Mouse (Mus musculus): ENCODE measurements around the gene Rad9b. TPM values are rescaled to one million over a fixed set of nuclear protein-coding genes. Genes with fewer than 3 reads are reported as not detected.

The Rad9b gene
- polyA plus RNA-seq, 1 experiment = 10.4 TPM

- Histone ChIP-seq H3K4me1 (ENCODE audit: control insufficient read depth, insufficient read depth, low read length) (peaks cover 1% of the 10 kb centered on the region; the same call in 1 of the 2 replicates), H3K4me3 (ENCODE audit: insufficient read depth, low read length) (no peak overlapping the region), H3K27ac (ENCODE audit: insufficient read depth, low read length) (no peak overlapping the region)
- TF ChIP-seq POLR2A (IDR thresholded peaks at IDR 0.05; ENCODE audit: extremely low read depth, insufficient read depth, low read length) (no peak), CTCF (IDR thresholded peaks at IDR 0.05; ENCODE audit: extremely low read depth, insufficient read depth, low read length) (peak; percentile 15; the same call in 1 of the 2 replicates)
Observed at GRCm38 (mm10) chr5:122318100-122318499, 35.9 kb downstream of the Rad9b start.

GRCm38 (mm10) chr5:122317329-122318045 is 36.5 kb downstream of the Rad9b start:
- no peak overlapping the region for H3K27ac ChIP-seq (ENCODE audit: insufficient read depth, low read length)
- no peak for TF ChIP-seq CTCF (IDR thresholded peaks at IDR 0.05; ENCODE audit: extremely low read depth, insufficient read depth, low read length)
- no peak for TF ChIP-seq POLR2A (IDR thresholded peaks at IDR 0.05; ENCODE audit: extremely low read depth, insufficient read depth, low read length)
- H3K4me1 ChIP-seq (ENCODE audit: control insufficient read depth, insufficient read depth, low read length) = peaks cover 3% of the 10 kb centered on the region
- H3K4me3 ChIP-seq (ENCODE audit: insufficient read depth, low read length) = no peak overlapping the region

- peaks cover 3% of the 10 kb centered on the region for H3K4me1 ChIP-seq (ENCODE audit: control insufficient read depth, insufficient read depth, low read length)
- TF ChIP-seq CTCF (IDR thresholded peaks at IDR 0.05; ENCODE audit: extremely low read depth, insufficient read depth, low read length) (peak; percentile 27; the same call in 1 of the 2 replicates), POLR2A (IDR thresholded peaks at IDR 0.05; ENCODE audit: extremely low read depth, insufficient read depth, low read length) (no peak)
- H3K4me3 ChIP-seq (ENCODE audit: insufficient read depth, low read length) = no peak overlapping the region
- H3K27ac ChIP-seq (ENCODE audit: insufficient read depth, low read length) = peak overlapping the region; percentile 67
Observed at GRCm38 (mm10) chr5:122314966-122315667, 38.9 kb downstream of the Rad9b start.

GRCm38 (mm10) chr5:122312942-122313684 is 40.9 kb downstream of the Rad9b start:
- no peak overlapping the region for H3K27ac ChIP-seq (ENCODE audit: insufficient read depth, low read length)
- no peak overlapping the region for H3K4me3 ChIP-seq (ENCODE audit: insufficient read depth, low read length)
- H3K4me1 ChIP-seq (ENCODE audit: control insufficient read depth, insufficient read depth, low read length) = peaks cover 3% of the 10 kb centered on the region
- no peak for TF ChIP-seq CTCF (IDR thresholded peaks at IDR 0.05; ENCODE audit: extremely low read depth, insufficient read depth, low read length)
- no peak for TF ChIP-seq POLR2A (IDR thresholded peaks at IDR 0.05; ENCODE audit: extremely low read depth, insufficient read depth, low read length)

GRCm38 (mm10) chr5:122312346-122312745 is 41.7 kb downstream of the Rad9b start:
- Histone ChIP-seq H3K4me3 (ENCODE audit: insufficient read depth, low read length) (no peak overlapping the region), H3K27ac (ENCODE audit: insufficient read depth, low read length) (no peak overlapping the region), H3K4me1 (ENCODE audit: control insufficient read depth, insufficient read depth, low read length) (peaks cover 3% of the 10 kb centered on the region)
- no peak for TF ChIP-seq POLR2A (IDR thresholded peaks at IDR 0.05; ENCODE audit: extremely low read depth, insufficient read depth, low read length)
- TF ChIP-seq CTCF (IDR thresholded peaks at IDR 0.05; ENCODE audit: extremely low read depth, insufficient read depth, low read length) = no peak

GRCm38 (mm10) chr5:122311692-122312091 is 42.3 kb downstream of the Rad9b start:
- Histone ChIP-seq H3K4me1 (ENCODE audit: control insufficient read depth, insufficient read depth, low read length) (peaks cover 3% of the 10 kb centered on the region), H3K27ac (ENCODE audit: insufficient read depth, low read length) (no peak overlapping the region), H3K4me3 (ENCODE audit: insufficient read depth, low read length) (no peak overlapping the region)
- TF ChIP-seq POLR2A (IDR thresholded peaks at IDR 0.05; ENCODE audit: extremely low read depth, insufficient read depth, low read length) (no peak), CTCF (IDR thresholded peaks at IDR 0.05; ENCODE audit: extremely low read depth, insufficient read depth, low read length) (no peak)

- Histone ChIP-seq H3K27ac (ENCODE audit: insufficient read depth, low read length) (no peak overlapping the region), H3K4me1 (ENCODE audit: control insufficient read depth, insufficient read depth, low read length) (peaks cover 3% of the 10 kb centered on the region), H3K4me3 (ENCODE audit: insufficient read depth, low read length) (no peak overlapping the region)
- no peak for TF ChIP-seq CTCF (IDR thresholded peaks at IDR 0.05; ENCODE audit: extremely low read depth, insufficient read depth, low read length)
- no peak for TF ChIP-seq POLR2A (IDR thresholded peaks at IDR 0.05; ENCODE audit: extremely low read depth, insufficient read depth, low read length)
Observed at GRCm38 (mm10) chr5:122310699-122311098, 43.3 kb downstream of the Rad9b start.

- peaks cover 21% of the 10 kb centered on the region for H3K4me1 ChIP-seq (ENCODE audit: control insufficient read depth, insufficient read depth, low read length)
- TF ChIP-seq POLR2A (IDR thresholded peaks at IDR 0.05; ENCODE audit: extremely low read depth, insufficient read depth, low read length) (no peak), CTCF (IDR thresholded peaks at IDR 0.05; ENCODE audit: extremely low read depth, insufficient read depth, low read length) (no peak)
- no peak overlapping the region for H3K27ac ChIP-seq (ENCODE audit: insufficient read depth, low read length)
- H3K4me3 ChIP-seq (ENCODE audit: insufficient read depth, low read length) = no peak overlapping the region
Observed at GRCm38 (mm10) chr5:122306536-122306935, 47.5 kb downstream of the Rad9b start.

- no peak for TF ChIP-seq POLR2A (IDR thresholded peaks at IDR 0.05; ENCODE audit: extremely low read depth, insufficient read depth, low read length)
- TF ChIP-seq CTCF (IDR thresholded peaks at IDR 0.05; ENCODE audit: extremely low read depth, insufficient read depth, low read length) = no peak
- Histone ChIP-seq H3K4me3 (ENCODE audit: insufficient read depth, low read length) (no peak overlapping the region), H3K27ac (ENCODE audit: insufficient read depth, low read length) (no peak overlapping the region), H3K4me1 (ENCODE audit: control insufficient read depth, insufficient read depth, low read length) (peaks cover 21% of the 10 kb centered on the region)
Observed at GRCm38 (mm10) chr5:122305472-122305871, 48.6 kb downstream of the Rad9b start.
